Mouse (Mus musculus) right cerebral cortex, postnatal 25 days (tissue): ENCODE measurements around the gene Pald1.

ENCODE experiments used
- DNase-seq: peaks from one replicate; pipeline ENCODE4 v3.0.0; 2022

Pald1 gene

GRCm38 (mm10) chr10:61383021-61383714, at the start of gene Pald1:
Gene Pald1, minus strand, starts transcription at chr10:61383530.
- peak; percentile 46 for DNase-seq

DNA sequence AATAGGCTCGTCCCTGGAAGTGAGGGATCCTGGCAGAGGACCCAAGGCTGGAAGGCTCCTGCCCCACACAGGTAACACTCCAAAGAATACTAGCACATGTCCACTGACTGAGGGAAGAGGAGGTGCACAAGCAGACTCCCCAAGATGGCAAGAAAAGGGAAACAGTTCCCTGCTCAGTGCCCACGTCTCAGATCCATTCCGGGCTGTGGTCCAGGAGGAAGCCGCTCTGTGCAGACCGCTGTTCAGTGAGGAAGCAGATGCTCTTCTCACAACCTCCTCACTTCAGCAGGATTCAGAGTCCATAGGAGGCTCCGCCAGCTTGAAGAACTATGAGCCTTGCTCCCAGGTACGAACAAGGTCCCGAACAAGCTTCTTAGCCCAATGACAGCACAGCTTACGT, 48.0 kb upstream of the Pald1 start:
- DNase-seq = peak; percentile 80

DNA sequence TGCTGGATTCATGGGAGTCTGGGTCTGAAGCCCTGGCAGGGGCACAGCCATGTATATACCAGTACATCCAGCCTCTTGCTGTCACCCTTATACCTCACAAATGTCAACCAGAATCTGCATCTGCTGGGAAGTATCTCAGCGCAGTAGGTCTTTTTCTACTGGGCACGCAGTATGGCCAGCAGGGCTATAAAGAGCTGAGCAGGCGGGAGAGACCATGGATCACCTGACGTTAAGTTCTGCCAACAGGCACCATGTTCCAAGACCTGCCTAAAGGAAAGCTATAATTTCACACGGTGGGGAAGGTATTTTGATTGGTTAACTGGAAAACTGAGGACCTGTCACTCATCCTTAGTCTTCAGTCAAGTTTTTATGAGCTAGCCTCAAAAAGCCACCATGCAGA, 45.7 kb upstream of the Pald1 start:
- DNase-seq = no peak

DNA sequence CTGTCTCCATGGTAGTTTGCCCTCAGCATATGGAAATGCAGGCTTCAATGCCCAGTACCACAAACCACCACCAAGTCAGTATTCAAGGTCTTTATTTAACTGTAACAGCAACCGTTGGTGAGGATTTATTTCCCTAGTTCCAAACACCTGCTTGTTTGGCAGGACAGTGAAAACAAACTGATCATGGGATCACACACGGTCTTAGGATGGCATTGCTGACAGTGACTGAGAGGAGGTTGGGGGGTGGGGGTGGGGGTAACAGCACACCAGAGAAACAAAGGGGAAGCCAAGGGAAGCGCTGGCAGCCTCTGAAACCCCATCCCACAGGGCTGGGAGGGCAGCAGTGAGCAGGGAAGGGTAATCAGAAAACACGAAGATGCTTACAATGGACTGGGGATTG, 45.1 kb upstream of the Pald1 start:
- DNase-seq = no peak

- DNase-seq = no peak
These were observed 44.6 kb upstream of the Pald1 start for GRCm38 (mm10) chr10:61427951-61428350.

- no peak for DNase-seq
These were observed 43.0 kb upstream of the Pald1 start for GRCm38 (mm10) chr10:61426251-61426757.

- DNase-seq = no peak
These were observed 41.7 kb upstream of the Pald1 start for GRCm38 (mm10) chr10:61425047-61425446.

- no peak for DNase-seq
These were observed 41.2 kb upstream of the Pald1 start for GRCm38 (mm10) chr10:61424500-61424899.

- no peak for DNase-seq
These were observed 40.0 kb upstream of the Pald1 start for GRCm38 (mm10) chr10:61423289-61423688.

- DNase-seq = no peak
These were observed 39.5 kb upstream of the Pald1 start for GRCm38 (mm10) chr10:61422861-61423260.

GRCm38 (mm10) chr10:61420011-61420410, 36.7 kb upstream of the Pald1 start:
- DNase-seq = no peak

DNA sequence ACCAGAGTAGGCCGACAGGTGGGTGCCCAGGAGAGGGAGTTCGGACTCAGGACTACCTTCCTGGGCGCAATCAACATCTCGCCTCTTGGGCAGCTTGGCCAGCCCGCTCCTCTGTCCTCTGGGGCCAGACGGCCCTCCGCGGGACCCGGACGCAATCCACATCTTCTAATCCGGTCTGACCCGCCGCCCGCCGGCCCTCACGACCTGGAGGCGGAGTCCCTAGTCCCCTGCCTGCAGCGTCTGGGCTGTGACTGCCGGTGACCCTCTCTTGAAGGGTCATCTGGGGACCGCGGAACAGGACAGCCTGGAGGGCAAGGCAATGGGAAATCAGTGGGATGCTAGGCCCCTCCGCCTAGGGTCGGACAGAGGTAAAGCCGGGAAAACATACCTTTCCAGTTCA, 35.8 kb upstream of the Pald1 start:
- DNase-seq = no peak

GRCm38 (mm10) chr10:61418131-61418900, 35.0 kb upstream of the Pald1 start:
- DNase-seq = no peak

DNA sequence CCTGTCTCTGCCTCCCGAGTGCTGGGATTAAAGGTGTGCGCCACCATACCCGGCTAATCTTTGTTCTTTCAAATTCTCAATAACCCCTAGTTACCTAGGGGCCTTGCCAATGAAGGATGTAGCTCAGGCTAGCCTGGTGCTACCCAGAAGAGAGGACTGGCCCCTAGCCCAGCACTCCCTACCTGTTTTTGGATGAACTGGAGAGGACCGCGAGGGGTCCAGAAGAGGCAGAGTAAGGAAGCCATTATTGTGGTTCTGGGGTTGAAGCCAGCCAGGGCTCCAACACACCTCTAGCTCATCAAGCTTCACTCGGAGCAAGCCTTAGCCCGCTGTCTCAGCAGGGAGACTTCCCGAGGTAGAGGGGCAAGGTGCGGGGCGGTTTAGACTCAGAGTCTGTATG, 34.3 kb upstream of the Pald1 start, which contains the start of gene Nodal:
Gene Nodal (plus strand): TSS at position 301 of the 400 bp plus-strand sequence.
- no peak for DNase-seq

DNA sequence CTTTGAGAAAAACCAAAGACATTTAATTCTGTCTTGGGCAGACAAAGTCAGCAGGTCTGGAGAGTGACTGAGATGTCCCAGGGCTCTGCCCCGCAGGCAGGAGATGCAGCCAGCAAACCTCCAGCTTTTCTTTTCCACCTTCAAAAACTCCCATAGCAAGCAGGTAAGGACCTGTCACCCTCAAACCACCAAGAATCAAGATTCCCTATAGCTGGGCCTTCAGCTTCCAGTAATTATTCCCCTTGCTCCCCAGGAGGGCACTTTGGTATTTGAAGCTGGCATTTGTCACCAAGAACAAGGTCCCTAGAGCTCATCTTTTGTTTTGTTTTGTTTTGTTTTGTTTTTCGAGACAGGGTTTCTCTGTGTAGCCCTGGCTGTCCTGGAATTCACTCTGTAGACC, 33.7 kb upstream of the Pald1 start:
- DNase-seq = no peak

GRCm38 (mm10) chr10:61416561-61416960, 33.2 kb upstream of the Pald1 start:
- no peak for DNase-seq

DNA sequence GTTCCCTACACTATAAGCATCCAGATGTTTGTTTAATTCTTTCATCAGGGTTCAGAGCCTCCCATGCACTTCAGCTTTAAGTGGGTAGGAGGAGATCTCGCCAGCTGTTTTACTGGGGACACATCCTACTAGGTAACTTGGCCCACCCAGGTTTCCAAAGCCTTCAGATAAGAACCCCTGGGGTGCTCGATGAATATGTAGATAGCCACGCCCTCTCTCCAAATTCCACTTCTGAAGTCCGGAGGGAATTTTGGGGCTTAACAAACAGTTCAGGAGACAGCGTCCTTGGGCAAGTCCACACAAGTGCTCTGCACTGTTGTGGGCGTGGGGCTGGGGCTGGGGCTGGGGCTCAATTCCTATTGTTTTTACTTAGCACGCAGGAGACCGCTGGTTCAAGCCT, 32.6 kb upstream of the Pald1 start:
- DNase-seq = no peak

DNA sequence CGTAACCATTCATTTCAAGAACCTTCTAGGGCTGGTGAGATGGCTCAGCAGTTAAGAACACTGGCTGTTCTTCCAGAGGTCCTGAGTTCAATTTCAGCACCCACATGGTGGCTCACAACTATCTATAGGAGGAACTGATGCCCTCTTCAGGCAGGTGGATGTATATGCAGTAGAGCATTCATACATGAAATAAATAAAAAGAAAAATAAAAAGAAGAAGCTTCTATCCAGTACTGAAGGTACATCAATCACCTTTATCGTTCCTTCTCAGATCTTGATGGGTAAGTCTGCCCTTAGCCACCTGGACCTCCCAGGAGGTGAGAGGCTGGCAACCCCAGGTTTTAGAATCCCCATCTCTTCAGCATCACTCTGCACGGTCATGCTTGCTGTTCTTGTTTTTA, 31.9 kb upstream of the Pald1 start:
- no peak for DNase-seq

DNA sequence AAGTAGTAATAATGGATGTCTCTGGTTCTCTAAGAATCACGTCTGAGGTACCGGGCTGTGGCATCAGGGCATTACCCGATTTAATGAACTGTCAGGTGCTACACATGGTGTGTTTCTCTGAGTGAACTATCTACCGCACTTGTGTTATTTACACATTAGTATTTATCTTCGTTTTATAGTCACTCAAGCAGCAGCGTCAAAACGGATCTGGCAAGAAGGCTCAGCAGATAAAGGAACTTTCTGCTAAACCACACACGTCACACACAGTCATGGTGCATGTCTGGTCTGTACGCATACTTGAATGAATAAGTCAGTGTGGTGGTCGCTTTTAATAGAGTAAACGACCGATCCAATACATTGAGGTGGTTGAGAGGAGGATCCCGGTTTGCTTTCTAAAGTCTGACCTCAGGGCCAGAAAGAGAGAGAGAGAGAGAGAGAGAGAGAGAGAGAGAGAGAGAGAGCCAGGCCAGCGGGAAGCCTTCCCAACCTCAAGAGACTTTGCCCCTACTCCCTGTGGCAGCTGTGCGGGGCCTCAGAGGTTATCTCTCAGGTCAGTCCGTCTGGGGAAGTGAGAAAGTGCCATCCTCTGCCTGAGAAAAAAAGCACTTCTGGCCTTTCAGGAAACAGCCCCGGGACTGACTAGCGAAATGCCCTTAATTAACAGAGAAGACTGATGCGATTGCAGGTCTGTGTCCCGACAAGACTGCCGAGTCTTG, 29.7 kb upstream of the Pald1 start:
- DNase-seq = no peak

GRCm38 (mm10) chr10:61410193-61410592, 26.9 kb upstream of the Pald1 start:
- DNase-seq = no peak

- no peak for DNase-seq
These were observed 26.4 kb upstream of the Pald1 start for GRCm38 (mm10) chr10:61409776-61410175.

DNA sequence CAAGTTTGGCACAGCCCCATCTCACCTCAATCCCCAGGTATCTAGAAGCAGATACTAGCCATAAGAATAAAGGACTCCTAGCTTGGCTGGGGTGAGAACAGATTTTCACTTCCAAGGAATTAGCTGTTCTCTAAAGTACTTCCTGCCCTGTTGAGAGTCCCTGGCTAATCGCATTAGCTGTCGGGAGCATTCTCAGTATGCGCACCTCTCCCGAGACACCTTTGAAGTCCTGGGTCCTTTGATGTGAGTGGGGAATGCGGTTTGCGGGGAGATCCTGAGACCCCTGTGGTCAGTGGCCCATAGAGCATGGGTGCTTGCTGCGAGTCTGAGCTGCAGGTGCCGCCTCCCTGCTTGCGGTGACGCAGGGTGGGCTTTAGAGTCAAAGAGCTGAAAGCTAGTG, 22.6 kb upstream of the Pald1 start:
- DNase-seq = no peak

DNA sequence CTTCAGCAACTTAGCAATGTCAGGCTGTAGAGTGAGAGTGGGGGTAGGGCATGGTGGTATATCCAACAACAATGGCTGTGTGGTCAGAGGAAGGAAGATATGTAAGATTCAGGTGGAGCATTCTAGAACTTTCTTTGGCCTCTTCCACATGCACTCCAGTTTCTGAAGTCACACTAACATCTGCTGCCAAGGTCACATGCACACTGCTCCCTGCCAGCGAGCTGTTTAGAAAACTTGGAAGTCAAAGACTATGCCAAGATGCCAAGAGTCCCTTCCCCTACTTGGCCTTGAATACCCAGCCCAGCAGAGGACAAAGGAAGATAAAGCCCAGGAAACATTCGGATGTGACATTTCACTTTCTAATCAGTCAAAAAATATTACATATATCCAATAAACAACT, 19.6 kb upstream of the Pald1 start:
- DNase-seq = no peak

DNA sequence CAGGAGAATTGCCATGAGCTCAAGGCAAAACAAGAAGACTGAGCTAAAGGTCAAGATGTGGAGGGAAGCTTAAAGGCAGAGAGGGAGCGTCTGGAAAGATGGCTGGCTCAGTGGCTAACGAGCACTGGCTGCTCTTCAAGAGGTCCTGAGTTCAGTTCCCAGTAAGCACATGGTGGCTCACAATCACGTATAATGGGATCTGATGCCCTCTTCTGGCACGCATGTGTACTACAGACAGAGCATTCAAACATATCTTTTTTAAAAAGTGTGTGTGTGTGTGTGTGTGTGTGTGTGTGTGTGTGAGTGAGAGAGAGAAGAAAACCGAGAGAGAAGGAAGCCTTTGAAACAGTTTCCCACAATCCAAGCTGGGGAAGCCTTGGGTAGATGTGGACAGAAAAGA, 19.1 kb upstream of the Pald1 start:
- DNase-seq = no peak
